Mouse (Mus musculus) cerebellum, adult 9-11 months (tissue): ENCODE measurements around the gene Nts.
"Not testable (repeated sequence)": the region's sequence is repeated elsewhere in the genome, so short reads cannot be mapped to it uniquely, and the experiment has no call there.

ENCODE experiments used
- DNase-seq: peaks from one replicate; pipeline ENCODE4 v3.0.0; 2022

The Nts gene

DNA sequence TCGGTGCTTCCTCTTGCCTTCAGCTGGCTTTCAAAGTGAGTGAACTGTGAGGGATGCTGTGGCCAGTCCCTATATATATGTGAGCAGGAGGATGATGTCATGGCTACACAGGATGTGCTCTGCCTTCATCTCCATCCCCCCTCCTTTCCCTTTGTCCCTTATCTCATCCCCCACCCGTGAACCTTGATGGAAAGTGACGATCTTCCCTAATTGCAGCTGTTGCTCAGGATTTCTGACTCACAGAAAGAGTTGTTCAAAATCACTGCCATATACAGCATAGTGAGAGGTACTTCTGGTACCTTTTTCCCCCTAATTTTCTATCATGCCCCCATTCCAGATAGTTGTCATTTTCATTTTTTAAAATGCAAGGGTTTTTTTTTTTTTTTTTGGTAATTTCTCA, at the start of gene Nts:
Nts (minus strand) TSS at position 101 of the 400 bp plus-strand sequence.
- DNase-seq, result no peak

DNA sequence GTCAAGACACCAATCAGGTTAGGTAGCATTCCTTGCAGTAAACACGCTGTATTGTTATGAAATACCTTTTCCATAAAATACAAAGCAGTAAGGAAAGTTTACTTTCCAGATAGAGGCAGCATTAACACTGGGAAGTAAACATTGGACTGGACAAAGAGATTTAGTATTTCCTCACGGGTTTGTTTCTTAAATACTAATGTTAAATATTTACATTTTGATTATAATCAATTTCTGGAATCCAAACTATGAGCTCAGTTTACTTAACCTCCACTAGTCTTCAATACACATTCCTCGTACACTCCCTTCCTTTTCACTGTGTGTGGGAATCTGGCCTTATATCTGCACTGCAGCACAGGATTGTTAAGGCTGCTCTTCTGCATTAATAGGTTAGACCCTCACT, 37.6 kb upstream of the Nts start:
- no peak for DNase-seq

DNA sequence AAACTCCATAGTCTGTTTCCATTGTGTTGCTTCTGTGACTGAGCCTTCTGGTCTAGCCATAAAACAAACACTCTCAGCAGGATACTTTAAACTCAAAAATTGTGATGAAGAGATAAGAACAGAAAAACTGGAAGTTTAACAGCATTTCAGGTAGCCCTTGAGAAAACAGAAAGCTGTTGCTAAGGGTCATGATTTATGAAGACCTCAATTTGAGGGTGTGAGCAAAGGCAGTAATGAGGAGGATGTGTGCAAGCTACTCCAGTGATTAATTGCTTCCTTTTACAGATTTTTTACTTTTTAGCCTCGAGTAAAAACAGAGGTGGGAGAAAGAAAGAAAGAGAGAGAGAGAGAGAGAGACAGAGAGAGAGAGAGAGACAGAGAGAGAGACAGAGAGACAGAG, 23.9 kb upstream of the Nts start:
- DNase-seq, result no peak

DNA sequence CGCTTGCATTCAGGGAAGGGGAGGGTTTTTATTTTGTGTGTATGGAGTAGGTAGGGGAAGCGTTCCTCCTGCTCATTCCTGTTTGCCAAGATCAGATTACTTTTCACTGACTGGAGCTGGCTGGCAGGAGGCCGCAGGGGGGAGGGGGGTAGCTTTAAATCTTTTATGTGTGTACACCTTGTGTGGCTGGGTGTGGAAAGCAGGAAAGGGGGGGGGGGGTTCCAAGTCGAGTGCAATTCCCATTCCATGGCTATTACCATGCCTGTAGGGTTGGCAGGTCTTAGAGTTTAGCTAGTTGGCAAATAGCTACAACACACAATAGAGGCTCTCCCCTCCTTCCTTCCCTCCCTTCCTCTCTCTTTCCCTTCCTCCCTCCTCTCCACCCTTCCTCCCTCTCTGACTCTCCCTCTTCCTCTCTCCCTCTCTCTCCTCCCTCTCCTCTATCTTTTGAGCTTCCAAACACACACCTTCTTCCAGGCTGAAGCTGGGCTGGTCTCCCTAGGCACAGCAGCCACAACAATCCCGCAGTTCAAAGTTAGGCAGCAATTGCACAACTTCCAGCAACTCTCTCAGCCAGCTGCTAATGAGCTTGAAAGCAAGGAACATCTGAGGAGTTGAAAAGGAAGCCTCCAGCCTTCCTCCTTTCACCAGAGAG, 21.6 kb upstream of the Nts start, which contains the start of gene Rassf9:
Rassf9 (plus strand) TSS at position 416 of the 655 bp plus-strand sequence.
- DNase-seq, result no peak

DNA sequence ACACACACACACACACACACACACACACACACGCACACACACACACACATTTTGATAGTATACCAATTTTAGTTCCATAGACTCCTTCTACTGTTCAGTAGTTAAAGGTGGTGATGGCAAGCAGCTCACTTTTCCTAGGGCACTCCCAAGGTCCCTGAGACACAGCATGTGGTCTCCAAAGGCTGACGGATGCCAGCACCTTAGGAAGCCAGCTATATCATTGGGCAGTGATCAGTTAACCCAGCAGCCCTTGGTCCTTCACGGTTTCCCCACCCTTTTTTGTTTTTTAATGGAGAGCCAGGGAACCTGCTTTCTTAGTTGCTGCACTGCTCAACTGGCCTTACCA, 21.1 kb upstream of the Nts start:
- no peak for DNase-seq

DNA sequence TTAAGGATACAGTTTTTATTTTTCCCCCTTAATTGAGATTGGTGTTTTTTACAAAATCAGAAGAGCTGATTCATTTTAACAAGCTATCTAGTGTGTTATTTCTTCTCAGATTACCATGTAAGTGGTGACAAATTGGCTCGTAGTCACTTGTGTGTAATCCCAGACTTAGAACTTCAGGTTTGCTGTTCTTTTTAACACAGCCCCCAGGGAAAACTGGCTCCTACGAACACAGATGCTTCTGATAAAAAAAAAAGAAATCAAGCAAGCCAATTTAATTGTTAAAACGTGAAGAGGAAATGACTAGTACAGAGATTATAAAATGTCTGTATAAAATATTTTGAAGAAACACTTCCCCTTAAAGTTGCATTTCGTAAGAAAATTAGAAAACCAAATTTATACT, 17.1 kb upstream of the Nts start:
- no peak for DNase-seq

DNA sequence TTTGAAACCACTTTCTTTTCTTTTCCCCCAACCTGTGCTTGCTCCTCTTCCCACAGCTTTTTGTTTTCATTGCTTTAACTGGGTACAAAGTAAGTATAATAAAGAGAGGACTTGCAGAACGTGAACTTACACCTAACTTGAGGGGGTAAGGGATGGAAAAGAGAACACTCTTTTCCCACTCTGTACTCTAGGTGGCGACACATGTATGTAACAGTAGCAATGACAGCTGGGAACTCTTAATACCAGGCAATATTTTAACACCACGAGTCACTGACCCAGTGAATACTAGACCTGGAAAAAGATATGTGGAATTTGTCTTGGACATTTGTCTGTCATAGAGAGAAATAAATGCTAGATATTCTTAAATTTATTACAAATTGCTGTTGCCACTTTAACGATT, 8.5 kb upstream of the Nts start:
- no peak for DNase-seq

DNA sequence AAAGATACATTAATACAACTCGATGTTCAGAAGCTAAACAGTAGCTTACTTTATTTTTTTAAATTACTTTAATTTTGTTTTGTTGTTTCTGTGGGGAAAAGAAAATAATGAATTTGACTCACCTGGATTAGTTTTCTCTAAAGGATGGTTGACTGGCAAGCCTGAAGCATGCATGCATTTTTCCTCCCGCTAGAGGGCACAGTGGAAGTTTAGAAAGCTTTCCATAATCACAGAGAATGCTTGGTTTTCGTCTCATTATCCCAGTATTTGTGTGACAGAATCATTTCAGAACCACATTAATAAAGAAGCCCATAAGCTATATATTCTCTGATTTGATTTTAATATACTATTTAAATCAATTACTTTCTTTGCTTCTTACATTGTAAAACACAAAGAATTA, 1.5 kb upstream of the Nts start:
- DNase-seq, result no peak

GRCm38 (mm10) chr10:102469412-102469811, 20.9 kb downstream of the Nts start:
- no peak for DNase-seq

- no peak for DNase-seq
Observed at GRCm38 (mm10) chr10:102451756-102452155, 38.5 kb downstream of the Nts start.

DNA sequence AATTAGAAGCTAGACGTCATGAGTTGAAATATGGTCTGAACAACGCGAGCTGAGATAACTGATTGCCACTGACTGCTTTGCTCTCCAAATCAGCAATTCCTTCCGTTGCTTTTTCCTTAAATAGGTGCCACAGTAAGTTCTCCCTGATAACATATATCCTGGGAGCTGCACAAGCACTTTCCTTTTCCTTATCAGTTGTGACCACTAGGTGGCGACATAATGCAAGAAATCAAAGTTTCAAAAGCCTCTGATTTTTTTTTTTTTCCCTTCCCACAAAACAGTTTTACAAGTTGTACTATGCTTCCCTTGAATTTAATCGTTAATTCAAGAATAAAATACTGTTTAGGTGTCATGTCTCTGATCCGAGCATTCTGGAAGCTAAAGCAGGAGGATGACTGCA, 40.8 kb downstream of the Nts start:
- DNase-seq, result peak; percentile 3

DNA sequence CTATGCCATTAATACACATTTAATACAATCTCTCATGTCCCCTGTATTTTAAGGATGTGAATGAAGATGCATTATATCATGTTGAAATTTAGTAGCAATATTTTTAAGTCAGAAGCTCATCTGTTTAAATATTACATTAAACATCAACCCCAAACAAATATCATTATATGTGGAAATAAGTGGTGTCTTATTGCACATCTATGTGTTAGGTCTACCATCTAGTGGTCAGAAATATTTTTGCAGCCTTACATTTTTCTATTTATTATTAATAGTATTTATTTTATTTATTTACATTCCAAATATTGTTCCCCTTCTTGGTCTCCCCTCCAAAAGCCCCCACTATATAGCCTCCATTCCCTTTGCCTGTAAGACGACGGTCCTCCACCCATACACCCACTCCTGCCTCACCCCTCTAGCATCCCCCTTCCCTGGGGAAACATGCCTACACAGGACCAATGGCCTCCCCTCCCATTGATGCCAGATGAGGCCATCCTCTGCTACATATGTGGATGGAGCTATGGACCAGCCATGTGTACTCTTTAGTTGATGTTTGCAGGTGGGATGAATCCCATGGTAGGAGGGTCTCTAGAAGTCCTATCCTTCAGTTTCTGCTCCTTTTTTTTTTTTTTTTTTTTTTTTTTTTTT, 45.3 kb downstream of the Nts start:
- no peak for DNase-seq

GRCm38 (mm10) chr10:102435467-102435866, 54.8 kb downstream of the Nts start:
- not testable (repeated sequence) for DNase-seq

GRCm38 (mm10) chr10:102435048-102435447, 55.2 kb downstream of the Nts start:
- DNase-seq, result not testable (repeated sequence)
